Mouse (Mus musculus) embryonic facial prominence, embryonic 15.5 days (tissue): Measurements from ENCODE around the gene Gm7102. TPM values are rescaled to one million over a fixed set of nuclear protein-coding genes. Genes with fewer than 3 reads are reported as not detected.

ENCODE experiments used
- ATAC-seq: fragments of 200-750 bp; cut with Nextera tagmentation; 2 replicates; pipeline ENCODE4 v1.8.0; 2017; ENCODE audit warnings: low read depth, moderate TSS enrichment; ENCODE audit not compliant: insufficient number of reproducible peaks, low FRiP score, low TSS enrichment
- H3K27ac ChIP-seq: fragments of 300-500 bp; sonication (generic); replicated peaks from 2 replicates; pipeline ENCODE4 v1.5.1; 2015; ENCODE audit warnings: mild to moderate bottlenecking, inconsistent platforms
- H3K27me3 ChIP-seq: fragments of 300-500 bp; sonication (generic); 2 replicates; pipeline ENCODE4 v1.6.1; 2015; ENCODE audit warnings: inconsistent platforms
- H3K36me3 ChIP-seq: fragments of 300-500 bp; sonication (generic); 2 replicates; pipeline ENCODE4 v1.6.1; 2015; ENCODE audit warnings: mild to moderate bottlenecking, inconsistent platforms
- H3K4me1 ChIP-seq: fragments of 300-500 bp; sonication (generic); 2 replicates; pipeline ENCODE4 v1.6.1; 2015; ENCODE audit warnings: inconsistent platforms
- H3K4me2 ChIP-seq: fragments of 300-500 bp; sonication (generic); replicated peaks from 2 replicates; pipeline ENCODE4 v1.6.1; 2015; ENCODE audit warnings: mild to moderate bottlenecking, inconsistent platforms
- H3K4me3 ChIP-seq: fragments of 300-500 bp; sonication (generic); replicated peaks from 2 replicates; pipeline ENCODE4 v1.5.1; 2015; ENCODE audit warnings: mild to moderate bottlenecking, inconsistent platforms
- H3K9ac ChIP-seq: fragments of 300-500 bp; sonication (generic); 2 replicates; pipeline ENCODE4 v1.6.1; 2015; ENCODE audit warnings: inconsistent platforms
- H3K9me3 ChIP-seq: fragments of 300-500 bp; sonication (generic); replicated peaks from 2 replicates; pipeline ENCODE4 v1.6.1; 2016; ENCODE audit warnings: inconsistent platforms
- WGBS: fragments of 180-500 bp; shearing (Covaris S2); methylation state at CpG from one replicate; pipeline ENCODE4 v1.1.7; 2015; 5-methylcytosine and 5-hydroxymethylcytosine counted together
- polyA plus RNA-seq: library from polyadenylated mRNA; unstranded; fragments of >200 nt; fragmentation: Nextera tagmentation; extraction: Ambion mirVana; gene quantifications from 2 replicates; pipeline ENCODE4 v1.2.1, GENCODE M21; 2015

Gene Gm7102
- polyA plus RNA-seq, 1 experiment from 2014 or later, result 0.19 TPM

DNA sequence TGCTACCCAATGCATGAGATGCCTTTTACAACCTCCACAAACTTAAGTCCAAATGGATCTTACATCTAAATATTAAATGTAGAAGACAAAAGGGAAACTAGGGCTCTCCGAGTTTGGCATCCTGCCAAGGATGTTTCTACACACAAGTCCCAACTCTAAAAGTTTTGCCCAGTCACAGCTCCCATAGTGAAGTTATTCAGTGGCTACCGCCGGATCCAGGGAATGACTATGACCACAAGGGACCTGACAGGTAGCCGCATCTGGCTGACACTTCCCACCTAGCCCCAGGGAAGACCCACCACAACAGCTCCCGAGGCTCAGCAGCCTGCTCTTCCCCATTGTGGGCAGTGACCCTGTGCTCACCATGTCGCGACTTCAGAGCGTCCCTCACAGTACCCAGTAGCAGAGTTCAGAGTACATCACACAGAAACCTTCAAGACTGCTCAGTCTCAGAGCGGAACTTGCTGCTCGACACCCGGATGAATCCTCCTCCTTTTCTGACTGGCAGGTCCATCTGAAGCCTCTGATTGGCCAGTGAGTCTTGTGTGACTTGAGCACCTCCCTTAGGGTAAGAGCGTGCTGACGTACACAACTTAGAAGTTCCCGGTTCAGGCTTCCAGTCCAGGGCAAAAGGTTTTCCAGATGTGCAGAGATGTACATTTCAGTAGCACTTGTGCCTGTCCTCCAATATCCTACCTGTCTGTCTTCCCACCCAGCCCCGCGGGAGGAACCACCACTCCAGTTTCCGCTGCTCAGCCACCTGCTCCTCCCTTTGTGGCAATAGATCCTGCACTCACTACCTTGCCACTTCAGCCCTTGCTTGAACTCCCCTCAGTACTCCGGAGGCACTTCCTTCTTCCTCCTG, 35.5 kb downstream of the Gm7102 start, which contains the start of gene Zfp950:
Gene Zfp950, minus strand, starts transcription at position 499 of the 865 bp plus-strand sequence.
- Histone ChIP-seq H3K9ac (peak within 1 kb of the TSS; percentile 80), H3K4me3 (peak within 1 kb of the TSS; percentile 80), H3K4me2 (peak within 1 kb of the TSS; percentile 79), H3K27ac (0 out of 2 replicates have a peak within 1 kb of the TSS, but pooled peaks have one; percentile 55), H3K27me3 (no peaks in the 10 kb centered on the region), H3K4me1 (peaks cover 11% of the 10 kb centered on the region), H3K36me3 (no peaks in the 10 kb centered on the region), H3K9me3 (no peaks in the 10 kb centered on the region)
- peak; percentile 99 for ATAC-seq
- 1% methylated on average over 18 of the region's 18 CpGs for WGBS

- no peak overlapping the region for H3K27ac ChIP-seq
- no peaks in the 10 kb centered on the region for H3K27me3 ChIP-seq
- H3K9me3 ChIP-seq, result no peaks in the 10 kb centered on the region
- no peak overlapping the region for H3K4me3 ChIP-seq
- H3K36me3 ChIP-seq, result peaks cover 3% of the 10 kb centered on the region; the same call in 1 of the 2 replicates
- H3K9ac ChIP-seq, result no peak overlapping the region
- ATAC-seq, result no peak
- no peak overlapping the region for H3K4me2 ChIP-seq
- peaks cover 11% of the 10 kb centered on the region for H3K4me1 ChIP-seq
Measured at GRCm38 (mm10) chr19:61138655-61139054, 37.5 kb downstream of the Gm7102 start.

DNA sequence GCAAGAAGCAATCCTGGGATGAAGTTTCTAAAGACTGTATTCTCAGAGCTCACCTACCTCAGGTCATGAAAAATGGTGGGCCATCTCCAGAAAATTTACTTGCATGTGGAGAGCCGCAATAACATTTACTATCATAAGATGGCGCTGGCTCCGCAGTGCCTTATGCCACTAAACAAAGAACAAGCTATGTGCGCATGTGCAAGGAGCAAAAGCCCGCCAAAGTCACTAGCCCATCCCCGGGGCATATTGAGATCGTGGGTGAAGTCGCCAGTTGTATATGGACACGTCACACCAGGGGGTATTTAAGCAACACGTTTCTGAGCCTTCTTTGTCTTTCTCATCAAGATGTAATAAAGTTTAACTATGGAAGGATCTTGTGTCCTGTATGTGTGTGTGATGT, 45.0 kb downstream of the Gm7102 start:
- no peaks in the 10 kb centered on the region; the same call in 1 of the 2 replicates for H3K9me3 ChIP-seq
- H3K36me3 ChIP-seq, result peaks cover 25% of the 10 kb centered on the region
- 89% methylated on average over 10 of the region's 10 CpGs for WGBS
- H3K4me1 ChIP-seq, result no peaks in the 10 kb centered on the region
- H3K9ac ChIP-seq, result no peak overlapping the region
- no peaks in the 10 kb centered on the region for H3K27me3 ChIP-seq
- ATAC-seq, result no peak
- no peak overlapping the region for H3K4me3 ChIP-seq
- H3K4me2 ChIP-seq, result no peak overlapping the region
- H3K27ac ChIP-seq, result no peak overlapping the region

Other genes starting within 250 kb of the Gm7102 start
- gene Zfp950, start 35.5 kb downstream of the Gm7102 start, polyA plus RNA-seq, result 44.7 and 44.8 TPM in 2 replicates
- not detected in 2 replicates for gene Gm6020, start 7.6 kb upstream of the Gm7102 start, polyA plus RNA-seq
- 39.5 and 41.9 TPM in 2 replicates for gene Csf2ra, start 52.1 kb upstream of the Gm7102 start, polyA plus RNA-seq
- gene Gm21060, start 120.8 kb upstream of the Gm7102 start, polyA plus RNA-seq, result not detected in 2 replicates